20 mouse cellular contexts compared by ENCODE assay signal in the genomic region with DNA sequence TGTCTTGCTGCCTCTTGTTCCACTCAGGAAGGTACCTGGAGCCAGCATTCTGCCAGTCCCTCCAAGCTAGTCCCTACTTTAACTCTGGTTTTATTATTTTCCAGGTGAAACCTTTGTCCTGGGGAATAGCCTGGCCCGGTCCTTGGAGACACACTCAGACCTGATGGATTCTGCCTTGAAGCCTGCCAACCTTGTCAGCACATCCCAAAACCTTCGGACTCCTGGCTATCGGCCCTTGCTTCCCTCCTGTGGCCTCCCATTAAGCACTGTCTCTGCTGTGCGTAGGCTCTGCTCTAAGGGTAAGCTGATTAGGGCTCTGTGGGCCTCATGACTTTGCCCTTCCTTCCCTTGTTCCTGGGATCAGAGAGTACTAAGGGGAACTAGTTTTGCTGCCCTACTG. TPM values are rescaled to one million over a fixed set of nuclear protein-coding genes. Genes with fewer than 3 reads are reported as not detected.
"Had no signal": no experiment of that assay in that cellular context is flagged by ENCODE, and none has a peak within 500 bp of the region (broad histone marks: within the 10 kb centered on the region; RNA-seq: fewer than 3 reads in every experiment).

No protein-coding gene starts in this region.

- H3K27me3 ChIP-seq: liver, embryonic 13.5 days; midbrain, embryonic 12.5 days; neural tube, embryonic 13.5 days; stomach, embryonic 15.5 days had no signal

- DNase-seq: layer of hippocampus, postnatal 36 days; liver, embryonic 13.5 days; lung, adult 2 months; lung, postnatal 14 days; lung, postnatal 4 days; retina, postnatal 1 day; right cerebral cortex, postnatal 25 days; spleen, adult 18-20 months; thymus, postnatal 25 days had no signal

- ATAC-seq: midbrain, embryonic 16.5 days had no signal

- H3K4me2 ChIP-seq: liver, embryonic 13.5 days; midbrain, embryonic 12.5 days; neural tube, embryonic 13.5 days; stomach, embryonic 15.5 days had no signal

- H3K4me3 ChIP-seq: left cerebral cortex, adult 2 months; liver, embryonic 13.5 days; midbrain, embryonic 12.5 days; myocyte; neural tube, embryonic 13.5 days; stomach, embryonic 15.5 days had no signal

- H3K9ac ChIP-seq: liver, embryonic 13.5 days; midbrain, embryonic 12.5 days; neural tube, embryonic 13.5 days; stomach, embryonic 15.5 days had no signal

- H3K9me3 ChIP-seq: liver, embryonic 13.5 days; midbrain, embryonic 12.5 days; neural tube, embryonic 13.5 days; stomach, embryonic 15.5 days had no signal

- H3K27ac ChIP-seq: left cerebral cortex, adult 2 months; liver, embryonic 13.5 days; midbrain, embryonic 12.5 days; neural tube, embryonic 13.5 days; stomach, embryonic 15.5 days had no signal

- H3K4me1 ChIP-seq: liver, embryonic 13.5 days; midbrain, embryonic 12.5 days; neural tube, embryonic 13.5 days; stomach, embryonic 15.5 days had no signal

RNA-seq across cellular contexts. Expression of a gene that starts 9.7 kb away (rescaled TPM):
- polyA plus RNA-seq: intestine, embryonic 14.5 days; limb, embryonic 11.5 days; liver, embryonic 13.5 days; liver, embryonic 16.5 days; lung, embryonic 16.5 days; midbrain, embryonic 16.5 days; myocyte; neural tube, embryonic 13.5 days; stomach, embryonic 15.5 days; thymus, postnatal 0 days had no signal
